Mouse (Mus musculus) urinary bladder, adult 18-20 months (tissue): ENCODE measurements around the gene Ano4.
"Not testable (repeated sequence)": the region's sequence is repeated elsewhere in the genome, so short reads cannot be mapped to it uniquely, and the experiment has no call there.

Experiments used
- DNase-seq, 2 experiments: peaks; one replicate each; pipeline ENCODE4 v3.0.0; 2022; ENCODE audit warnings: low spot score in 2 of 2, mixed read lengths in 2 of 2

Ano4 gene

GRCm38 (mm10) chr10:89121391-89121790 is 223.2 kb downstream of the Ano4 start:
- no peak for DNase-seq

GRCm38 (mm10) chr10:89114381-89114780 is 230.2 kb downstream of the Ano4 start:
- DNase-seq, result no peak

GRCm38 (mm10) chr10:89111466-89111865 is 233.1 kb downstream of the Ano4 start:
- DNase-seq, result no peak

- DNase-seq, result no peak
Observed at GRCm38 (mm10) chr10:89110917-89111316, 233.6 kb downstream of the Ano4 start.

- no peak for DNase-seq
Observed at GRCm38 (mm10) chr10:89103594-89103993, 241.0 kb downstream of the Ano4 start.

- DNase-seq, result no peak
Observed at GRCm38 (mm10) chr10:89102025-89102424, 242.5 kb downstream of the Ano4 start.

GRCm38 (mm10) chr10:89098183-89098582 is 246.4 kb downstream of the Ano4 start:
- no peak for DNase-seq

- no peak for DNase-seq
Observed at GRCm38 (mm10) chr10:89092350-89093040, 252.1 kb downstream of the Ano4 start.

GRCm38 (mm10) chr10:89077447-89077846 is 267.1 kb downstream of the Ano4 start:
- no peak for DNase-seq

- no peak for DNase-seq
Observed at GRCm38 (mm10) chr10:89055891-89056290, 288.7 kb downstream of the Ano4 start.

- DNase-seq, result not testable (repeated sequence)
Observed at GRCm38 (mm10) chr10:89044921-89045320, 299.6 kb downstream of the Ano4 start.

- no peak for DNase-seq
Observed at GRCm38 (mm10) chr10:89044166-89044565, 300.4 kb downstream of the Ano4 start.

- DNase-seq, result no peak
Observed at GRCm38 (mm10) chr10:89018926-89019325, 325.6 kb downstream of the Ano4 start.

- no peak for DNase-seq
Observed at GRCm38 (mm10) chr10:89008303-89008702, 336.3 kb downstream of the Ano4 start.

GRCm38 (mm10) chr10:89004518-89004917 is 340.0 kb downstream of the Ano4 start:
- DNase-seq, result no peak

GRCm38 (mm10) chr10:88986925-88987324 is 357.6 kb downstream of the Ano4 start:
- DNase-seq, result no peak

- peak in 1 of 2 experiments; percentile 59 for DNase-seq
Observed at GRCm38 (mm10) chr10:88983444-88983843, 361.1 kb downstream of the Ano4 start.

- DNase-seq, result no peak
Observed at GRCm38 (mm10) chr10:88979451-88979850, 365.1 kb downstream of the Ano4 start.

- DNase-seq, result no peak
Observed at GRCm38 (mm10) chr10:88978932-88979331, 365.6 kb downstream of the Ano4 start.

GRCm38 (mm10) chr10:88970951-88971725 is 373.4 kb downstream of the Ano4 start:
- DNase-seq, result peak; percentile 14 to 51

- no peak for DNase-seq
Observed at GRCm38 (mm10) chr10:88968586-88968985, 376.0 kb downstream of the Ano4 start.

- no peak for DNase-seq
Observed at GRCm38 (mm10) chr10:88960791-88961190, 383.8 kb downstream of the Ano4 start.

GRCm38 (mm10) chr10:88950297-88950653 is 394.3 kb downstream of the Ano4 start:
- no peak for DNase-seq
